ENCODE assay signal across 30 mouse cellular contexts in genomic region chr13:34809536-34809935, GRCm38 (mm10).
"Had no signal": no experiment of that assay in that cellular context is flagged by ENCODE, and none has a peak within 500 bp of the region (broad histone marks: within the 10 kb centered on the region; RNA-seq: fewer than 3 reads in every experiment).

No protein-coding gene starts in this region.

- H3K9me3 ChIP-seq: heart, embryonic 15.5 days; hindbrain, embryonic 12.5 days; hindbrain, embryonic 15.5 days; intestine, embryonic 15.5 days; kidney, embryonic 15.5 days had no signal

- DNase-seq: heart, postnatal 10 days; heart, postnatal 14 days; heart, postnatal 36 days; heart, postnatal 4 days; kidney, adult 11 months; kidney, adult 18-20 months; kidney, adult 2 months; kidney, adult 8-10 months; kidney, adult 9 months; kidney, postnatal 10 days; kidney, postnatal 14 days; kidney, postnatal 25 days; kidney, postnatal 36 days; kidney, postnatal 4 days; layer of hippocampus, adult 9-11 months; layer of hippocampus, postnatal 36 days had no signal

- H3K27me3 ChIP-seq: heart, embryonic 12.5 days; heart, embryonic 13.5 days; heart, embryonic 15.5 days; hindbrain, embryonic 12.5 days; hindbrain, embryonic 13.5 days; hindbrain, embryonic 15.5 days; intestine, embryonic 15.5 days; kidney, embryonic 15.5 days had no signal

- H3K36me3 ChIP-seq: heart, embryonic 12.5 days; heart, embryonic 13.5 days; heart, embryonic 15.5 days; hindbrain, embryonic 12.5 days; hindbrain, embryonic 13.5 days; hindbrain, embryonic 15.5 days; intestine, embryonic 15.5 days; kidney, embryonic 15.5 days had no signal

- H3K4me3 ChIP-seq: heart, embryonic 12.5 days; heart, embryonic 13.5 days; heart, embryonic 15.5 days; hindbrain, embryonic 10.5 days; hindbrain, embryonic 12.5 days; hindbrain, embryonic 13.5 days; hindbrain, embryonic 15.5 days; intestine, embryonic 15.5 days; kidney, embryonic 15.5 days; layer of hippocampus, adult 2 months; left cerebral cortex, adult 2 months had no signal

- H3K27ac ChIP-seq: heart, embryonic 13.5 days; heart, embryonic 15.5 days; hindbrain, embryonic 10.5 days; hindbrain, embryonic 12.5 days; hindbrain, embryonic 13.5 days; hindbrain, embryonic 14.5 days; hindbrain, embryonic 15.5 days; hindbrain, postnatal 0 days; intestine, embryonic 15.5 days; kidney, embryonic 15.5 days; kidney, postnatal 0 days; layer of hippocampus, adult 2 months; left cerebral cortex, adult 2 months had no signal
